In genomic region chr11:3805362-3805761, GRCm38 (mm10) we compare ENCODE assay signal across 10 mouse cellular contexts. TPM values are rescaled to one million over a fixed set of nuclear protein-coding genes. Genes with fewer than 3 reads are reported as not detected.
DNase-seq lines count a peak whose midpoint lies in the region; ATAC-seq lines count a peak whose summit lies in the region.
"Had no signal": no experiment of that assay in that cellular context is flagged by ENCODE, and none has a peak within 500 bp of the region (broad histone marks: within the 10 kb centered on the region; RNA-seq: fewer than 3 reads in every experiment).

No protein-coding gene starts in this region.

- H3K4me2 ChIP-seq in neural tube, embryonic 15.5 days, result no peak overlapping the region
- H3K4me2 ChIP-seq: embryonic facial prominence, embryonic 12.5 days; stomach, embryonic 15.5 days had no signal

- no peak for ATAC-seq in neural tube, embryonic 15.5 days (ENCODE audit: low FRiP score)

- WGBS in neural tube, embryonic 15.5 days, result 27% methylated on average over 3 of the region's 3 CpGs

- no peaks in the 10 kb centered on the region for H3K27me3 ChIP-seq in neural tube, embryonic 15.5 days (replicated peaks)
- H3K27me3 ChIP-seq: embryonic facial prominence, embryonic 12.5 days; stomach, embryonic 15.5 days had no signal

- no peaks in the 10 kb centered on the region for H3K9me3 ChIP-seq in neural tube, embryonic 15.5 days (replicated peaks)
- H3K9me3 ChIP-seq: embryonic facial prominence, embryonic 12.5 days; stomach, embryonic 15.5 days had no signal

- H3K4me1 ChIP-seq in neural tube, embryonic 15.5 days, result no peaks in the 10 kb centered on the region
- H3K4me1 ChIP-seq: embryonic facial prominence, embryonic 12.5 days; stomach, embryonic 15.5 days had no signal

- intact Hi-C loops in heart, postnatal 25 days (cut with DNase I), result loop anchor here (5.0 kb wide), 1 partner anchor 57 kb away; the partner anchor contains the start of gene Osbp2

- no peak overlapping the region for H3K4me3 ChIP-seq in neural tube, embryonic 15.5 days (replicated peaks)
- H3K4me3 ChIP-seq: embryonic facial prominence, embryonic 12.5 days; stomach, embryonic 15.5 days had no signal

- no peak overlapping the region for H3K9ac ChIP-seq in neural tube, embryonic 15.5 days (replicated peaks)
- H3K9ac ChIP-seq: embryonic facial prominence, embryonic 12.5 days; stomach, embryonic 15.5 days had no signal

- DNase-seq in heart, adult 8-10 months (ENCODE audit: low spot score), result peak; percentile 4
- no peak for DNase-seq in heart, postnatal 25 days (ENCODE audit: low spot score)
- peak; percentile 21 for DNase-seq in neural tube, embryonic 10.5 days (ENCODE audit: extremely low spot score, low spot score)
- peak; percentile 13 for DNase-seq in c-Kit-negative CD71-positive TER-119-positive erythroid progenitor cells, embryonic 14.5 days (ENCODE audit: low read depth, low spot score)
- peak; percentile 22 for DNase-seq in hindlimb bud, embryonic 11.5 days (ENCODE audit: extremely low spot score, low read depth, low spot score)
- peak; percentile 58 to 68 for DNase-seq in right cerebral cortex, postnatal 10 days (ENCODE audit: low spot score in 2 of 2)
- DNase-seq in gastrocnemius, postnatal 10 days, result no peak

- H3K27ac ChIP-seq in neural tube, embryonic 15.5 days (replicated peaks), result no peak overlapping the region
- H3K27ac ChIP-seq: embryonic facial prominence, embryonic 12.5 days; stomach, embryonic 15.5 days had no signal

- no peaks in the 10 kb centered on the region for H3K36me3 ChIP-seq in neural tube, embryonic 15.5 days
- H3K36me3 ChIP-seq: embryonic facial prominence, embryonic 12.5 days; stomach, embryonic 15.5 days had no signal

RNA-seq across cellular contexts. Expression of gene Osbp2, which starts 58.3 kb away (rescaled TPM):
- total RNA-seq in heart, adult 8-10 months (2022), result 10 to 100 TPM; 17.0 to 22.2 (median 20.1) TPM
- 10 to 100 TPM in 1 of 2 experiments, 1 to 10 TPM in 1; 9.8 to 11.4 TPM for total RNA-seq in heart, postnatal 25 days (2021)
- polyA plus RNA-seq in neural tube, embryonic 15.5 days (2015; fragmentation: Nextera tagmentation; extraction: Ambion mirVana), result 28.8 and 33.9 TPM in 2 replicates
- under 1 TPM; 0.49 to 0.88 TPM for total RNA-seq in gastrocnemius, postnatal 10 days (2021)

Comparison
In these comparisons a context has a peak if more than half of its experiments do, and no peak if none do; other contexts are left out.
1. DNase-seq: peak in heart, adult 8-10 months (single experiment), neural tube, embryonic 10.5 days (single experiment), c-Kit-negative CD71-positive TER-119-positive erythroid progenitor cells, embryonic 14.5 days (single experiment), hindlimb bud, embryonic 11.5 days (single experiment) and right cerebral cortex, postnatal 10 days (2 of 2); none in heart, postnatal 25 days (single experiment) and gastrocnemius, postnatal 10 days (single experiment).
2. RNA of gene Osbp2, which starts 58.3 kb away (total RNA-seq): 17.0 to 22.2 TPM in heart, adult 8-10 months and 9.8 to 11.4 TPM in heart, postnatal 25 days; 0.49 to 0.88 TPM in gastrocnemius, postnatal 10 days; every median in the first group is over 4 times any median in the second.